Mouse (Mus musculus): ENCODE measurements at regions not wholly inside any gene's neighbourhood (a gene's known extent, or its start where the extent isn't known, plus 50 kb on each side); places are given as distances from the start of the nearest gene placed in this dataset.

DNA sequence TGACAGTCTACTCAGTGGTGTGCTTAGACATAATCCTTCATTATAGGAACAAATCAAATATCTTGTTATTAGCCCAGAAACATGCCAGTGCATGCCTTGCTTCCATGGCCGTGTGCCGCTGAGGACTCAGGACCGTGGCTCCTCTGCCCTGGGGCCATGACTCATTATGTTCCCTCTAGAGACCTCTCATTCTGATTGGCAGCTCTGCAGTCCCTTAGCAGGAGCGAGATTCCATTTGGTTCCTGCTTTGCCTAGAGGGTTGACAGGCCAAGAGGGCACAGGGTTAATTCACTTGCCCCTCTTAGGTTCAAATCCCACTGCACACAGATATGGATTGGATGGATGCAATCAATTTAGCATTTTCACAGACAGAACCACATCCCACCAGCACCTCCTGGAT, 112.6 kb upstream of the Rcn1 start:
- TF ChIP-seq CTCF (IDR thresholded peaks at IDR 0.05; ENCODE audit: control insufficient read depth, insufficient read depth, insufficient replicate concordance, low read depth, low read length) = no peak
- no peak for TF ChIP-seq POLR2A (IDR thresholded peaks at IDR 0.05; ENCODE audit: control insufficient read depth, low read depth, low read length)
- no peak overlapping the region for H3K4me3 ChIP-seq (ENCODE audit: control insufficient read depth, low read depth, low read length)

DNA sequence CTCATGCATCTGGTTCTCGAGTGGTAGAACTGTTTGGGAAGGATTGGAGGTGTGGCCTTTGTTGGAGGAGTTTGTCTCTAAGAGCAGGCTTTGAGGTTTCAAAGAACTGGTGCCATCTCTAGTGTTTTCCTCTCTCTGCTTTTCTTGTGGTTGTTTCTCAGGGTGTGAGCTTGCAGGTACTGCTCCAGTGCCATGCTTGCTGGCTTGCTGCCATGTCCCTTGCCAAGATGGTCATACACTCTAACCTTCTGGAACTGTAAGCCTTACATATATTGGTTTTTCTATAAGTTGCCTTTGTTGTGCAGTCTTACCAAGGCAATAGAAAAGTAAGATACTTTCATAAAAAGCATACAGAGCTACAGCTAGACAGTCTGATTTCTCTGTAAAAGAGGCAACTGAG, 115.1 kb upstream of the Rcn1 start:
- no peak overlapping the region for H3K4me3 ChIP-seq (ENCODE audit: control insufficient read depth, low read depth, low read length)
- no peak overlapping the region for H3K27ac ChIP-seq (ENCODE audit: control insufficient read depth, insufficient read depth, low read depth, low read length)
- H3K36me3 ChIP-seq (ENCODE audit: control insufficient read depth, insufficient read depth, low read length) = no peaks in the 10 kb centered on the region
- no peaks in the 10 kb centered on the region; the same call in 1 of the 2 replicates for H3K4me1 ChIP-seq (ENCODE audit: control insufficient read depth, insufficient read depth, low read length)
- TF ChIP-seq POLR2A (IDR thresholded peaks at IDR 0.05; ENCODE audit: control insufficient read depth, low read depth, low read length) = no peak
- TF ChIP-seq CTCF (IDR thresholded peaks at IDR 0.05; ENCODE audit: control insufficient read depth, insufficient read depth, insufficient replicate concordance, low read depth, low read length) = no peak
- H3K27me3 ChIP-seq (ENCODE audit: control insufficient read depth, insufficient read depth, low read length) = no peaks in the 10 kb centered on the region

More for the DNA sequence above, 112.6 kb upstream of the Rcn1 start:
- Histone ChIP-seq H3K36me3 (ENCODE audit: control insufficient read depth, insufficient read depth, low read length) (no peaks in the 10 kb centered on the region), H3K27me3 (ENCODE audit: control insufficient read depth, insufficient read depth, low read length) (no peaks in the 10 kb centered on the region), H3K27ac (ENCODE audit: control insufficient read depth, insufficient read depth, low read depth, low read length) (no peak overlapping the region), H3K4me1 (ENCODE audit: control insufficient read depth, insufficient read depth, low read length) (no peaks in the 10 kb centered on the region; the same call in 1 of the 2 replicates)

GRCm38 (mm10) chr2:105514881-105515280, 115.8 kb upstream of the Rcn1 start:
- H3K4me3 ChIP-seq (ENCODE audit: control insufficient read depth, low read depth, low read length) = no peak overlapping the region
- H3K36me3 ChIP-seq (ENCODE audit: control insufficient read depth, insufficient read depth, low read length) = no peaks in the 10 kb centered on the region
- H3K4me1 ChIP-seq (ENCODE audit: control insufficient read depth, insufficient read depth, low read length) = no peaks in the 10 kb centered on the region; the same call in 1 of the 2 replicates
- H3K27me3 ChIP-seq (ENCODE audit: control insufficient read depth, insufficient read depth, low read length) = no peaks in the 10 kb centered on the region
- TF ChIP-seq POLR2A (IDR thresholded peaks at IDR 0.05; ENCODE audit: control insufficient read depth, low read depth, low read length) (no peak), CTCF (IDR thresholded peaks at IDR 0.05; ENCODE audit: control insufficient read depth, insufficient read depth, insufficient replicate concordance, low read depth, low read length) (no peak)
- H3K27ac ChIP-seq (ENCODE audit: control insufficient read depth, insufficient read depth, low read depth, low read length) = no peak overlapping the region

GRCm38 (mm10) chr2:105515326-105515725, 116.2 kb upstream of the Rcn1 start:
- H3K4me1 ChIP-seq (ENCODE audit: control insufficient read depth, insufficient read depth, low read length) = no peaks in the 10 kb centered on the region; the same call in 1 of the 2 replicates
- H3K4me3 ChIP-seq (ENCODE audit: control insufficient read depth, low read depth, low read length) = no peak overlapping the region
- H3K27ac ChIP-seq (ENCODE audit: control insufficient read depth, insufficient read depth, low read depth, low read length) = no peak overlapping the region
- no peaks in the 10 kb centered on the region for H3K27me3 ChIP-seq (ENCODE audit: control insufficient read depth, insufficient read depth, low read length)
- no peak for TF ChIP-seq CTCF (IDR thresholded peaks at IDR 0.05; ENCODE audit: control insufficient read depth, insufficient read depth, insufficient replicate concordance, low read depth, low read length)
- TF ChIP-seq POLR2A (IDR thresholded peaks at IDR 0.05; ENCODE audit: control insufficient read depth, low read depth, low read length) = no peak
- H3K36me3 ChIP-seq (ENCODE audit: control insufficient read depth, insufficient read depth, low read length) = no peaks in the 10 kb centered on the region

DNA sequence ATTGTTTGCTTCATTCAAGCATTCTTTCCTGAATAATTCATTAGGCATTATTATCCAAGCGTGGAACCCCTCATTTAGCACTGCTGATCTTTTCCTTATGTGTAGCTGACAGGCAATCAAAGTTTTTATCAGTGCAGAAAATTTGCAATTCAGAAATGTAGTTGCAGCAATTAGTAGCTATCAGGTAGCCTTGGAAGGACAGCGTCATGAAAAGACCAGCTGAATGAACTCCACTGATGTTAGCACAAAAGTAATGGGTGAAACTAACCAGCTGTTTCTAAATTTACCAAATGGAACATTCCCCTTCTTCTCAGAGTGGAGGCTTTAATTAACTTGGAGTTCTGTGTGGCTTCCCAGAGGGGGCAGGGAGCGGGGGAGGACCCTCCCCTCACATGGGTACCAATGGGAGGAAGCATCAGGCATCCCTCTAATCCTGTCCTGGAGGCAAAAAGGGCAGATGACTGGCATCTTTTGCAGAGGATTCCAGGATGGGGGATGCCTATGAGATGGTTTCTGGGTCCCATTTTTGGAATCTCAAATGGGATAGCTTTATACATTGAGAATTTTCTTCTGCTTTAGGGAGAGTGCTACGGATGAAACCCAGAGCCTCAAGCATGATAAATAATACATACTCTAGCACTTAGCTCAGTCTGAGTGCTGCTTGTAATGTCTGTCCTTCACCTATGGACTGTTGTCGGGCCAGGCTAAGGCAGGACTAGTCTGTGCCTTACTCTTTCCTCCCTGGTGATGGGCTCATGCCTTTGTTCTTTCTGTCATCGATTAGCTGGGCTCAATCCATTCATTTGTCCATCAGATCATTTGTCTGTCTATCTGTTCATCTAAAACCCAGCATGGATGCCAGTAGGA, 117.4 kb upstream of the Rcn1 start:
- no peak overlapping the region for H3K27ac ChIP-seq (ENCODE audit: control insufficient read depth, insufficient read depth, low read depth, low read length)
- H3K4me3 ChIP-seq (ENCODE audit: control insufficient read depth, low read depth, low read length) = no peak overlapping the region
- no peaks in the 10 kb centered on the region for H3K27me3 ChIP-seq (ENCODE audit: control insufficient read depth, insufficient read depth, low read length)
- no peaks in the 10 kb centered on the region; the same call in 1 of the 2 replicates for H3K4me1 ChIP-seq (ENCODE audit: control insufficient read depth, insufficient read depth, low read length)
- no peaks in the 10 kb centered on the region for H3K36me3 ChIP-seq (ENCODE audit: control insufficient read depth, insufficient read depth, low read length)
- no peak for TF ChIP-seq CTCF (IDR thresholded peaks at IDR 0.05; ENCODE audit: control insufficient read depth, insufficient read depth, insufficient replicate concordance, low read depth, low read length)
- TF ChIP-seq POLR2A (IDR thresholded peaks at IDR 0.05; ENCODE audit: control insufficient read depth, low read depth, low read length) = no peak

GRCm38 (mm10) chr2:105521841-105522240, 122.7 kb upstream of the Rcn1 start:
- Histone ChIP-seq H3K4me1 (ENCODE audit: control insufficient read depth, insufficient read depth, low read length) (no peaks in the 10 kb centered on the region), H3K4me3 (ENCODE audit: control insufficient read depth, low read depth, low read length) (no peak overlapping the region), H3K36me3 (ENCODE audit: control insufficient read depth, insufficient read depth, low read length) (no peaks in the 10 kb centered on the region), H3K27me3 (ENCODE audit: control insufficient read depth, insufficient read depth, low read length) (no peaks in the 10 kb centered on the region), H3K27ac (ENCODE audit: control insufficient read depth, insufficient read depth, low read depth, low read length) (no peak overlapping the region)
- no peak for TF ChIP-seq POLR2A (IDR thresholded peaks at IDR 0.05; ENCODE audit: control insufficient read depth, low read depth, low read length)
- TF ChIP-seq CTCF (IDR thresholded peaks at IDR 0.05; ENCODE audit: control insufficient read depth, insufficient read depth, insufficient replicate concordance, low read depth, low read length) = no peak

DNA sequence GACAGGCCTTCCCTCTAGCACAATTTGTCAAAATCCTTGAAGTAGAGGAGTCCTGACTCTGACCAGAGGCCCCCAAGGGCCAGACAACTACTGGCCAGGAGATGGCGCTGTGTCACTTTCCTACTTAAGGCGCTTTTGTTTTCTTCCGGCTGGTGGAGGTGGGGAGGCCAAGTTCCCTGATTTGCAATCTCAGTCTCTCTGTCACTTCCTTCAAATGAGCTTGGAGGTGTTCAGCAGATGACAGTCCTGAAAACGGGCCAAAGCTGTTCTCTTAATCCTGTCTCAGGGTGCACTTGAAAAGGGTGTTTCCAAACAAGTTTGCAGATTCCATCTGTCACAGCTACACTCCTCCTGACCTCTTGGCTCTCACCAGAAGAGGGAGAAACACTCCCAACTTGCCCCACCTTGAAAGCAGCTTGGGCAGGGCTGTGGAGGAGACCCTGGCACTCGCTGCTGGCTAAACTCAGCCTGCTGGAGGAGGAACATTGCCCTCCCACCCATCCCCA, 124.2 kb upstream of the Rcn1 start:
- TF ChIP-seq CTCF (IDR thresholded peaks at IDR 0.05; ENCODE audit: control insufficient read depth, insufficient read depth, insufficient replicate concordance, low read depth, low read length) (peak; percentile 51; the same call in 1 of the 2 replicates), POLR2A (IDR thresholded peaks at IDR 0.05; ENCODE audit: control insufficient read depth, low read depth, low read length) (no peak)
- no peaks in the 10 kb centered on the region for H3K36me3 ChIP-seq (ENCODE audit: control insufficient read depth, insufficient read depth, low read length)
- H3K27ac ChIP-seq (ENCODE audit: control insufficient read depth, insufficient read depth, low read depth, low read length) = no peak overlapping the region
- H3K4me1 ChIP-seq (ENCODE audit: control insufficient read depth, insufficient read depth, low read length) = no peaks in the 10 kb centered on the region
- no peak overlapping the region for H3K4me3 ChIP-seq (ENCODE audit: control insufficient read depth, low read depth, low read length)
- no peaks in the 10 kb centered on the region for H3K27me3 ChIP-seq (ENCODE audit: control insufficient read depth, insufficient read depth, low read length)
